Mouse (Mus musculus) small intestine, adult 2 months (tissue): ENCODE data around the gene Gnao1. TPM values are rescaled to one million over a fixed set of nuclear protein-coding genes. Genes with fewer than 3 reads are reported as not detected.

ENCODE experiments used
- H3K27ac ChIP-seq: fragments of 200-500 bp; 2 replicates; pipeline ENCODE4 v1.5.1; 2012; ENCODE audit warnings: low read depth, low read length, control low read depth, inconsistent platforms; ENCODE audit not compliant: insufficient read depth
- H3K27me3 ChIP-seq: fragments of 200-500 bp; 2 replicates; pipeline ENCODE4 v1.6.1; 2012; ENCODE audit warnings: mild to moderate bottlenecking, moderate library complexity, low read length, inconsistent platforms; ENCODE audit not compliant: control insufficient read depth, insufficient read depth
- H3K36me3 ChIP-seq: fragments of 200-500 bp; 2 replicates; pipeline ENCODE4 v1.6.1; 2012; ENCODE audit warnings: mild to moderate bottlenecking, low read length, control low read depth, inconsistent platforms; ENCODE audit not compliant: control insufficient read depth, insufficient read depth
- H3K4me1 ChIP-seq: fragments of 200-500 bp; 2 replicates; pipeline ENCODE4 v1.6.1; 2012; ENCODE audit warnings: low read length, inconsistent platforms, mixed read lengths; ENCODE audit not compliant: control insufficient read depth, insufficient read depth, insufficient read length
- H3K4me3 ChIP-seq: fragments of 200-500 bp; 2 replicates; pipeline ENCODE4 v1.5.1; 2012; ENCODE audit warnings: low read depth, mild to moderate bottlenecking, control low read depth, inconsistent platforms, low read length, moderate library complexity
- CTCF ChIP-seq: fragments of 200-500 bp; IDR thresholded peaks from 2 replicates; pipeline ENCODE4 v1.5.1; 2012; ENCODE audit warnings: low read depth, mild to moderate bottlenecking, control low read depth, inconsistent platforms, low read length, moderate library complexity, mixed read lengths; ENCODE audit not compliant: insufficient replicate concordance, insufficient read length; ENCODE audit errors: extremely low read depth
- POLR2A ChIP-seq: fragments of 200-500 bp; IDR thresholded peaks from 2 replicates; pipeline ENCODE4 v1.6.1; 2012; ENCODE audit warnings: low read depth, mild to moderate bottlenecking, control low read depth, inconsistent platforms, low read length, moderate library complexity
- WGBS: fragments of 180-500 bp; shearing (Covaris S2); methylation state at CpG from one replicate; pipeline ENCODE4 v1.1.7; 2018; 5-methylcytosine and 5-hydroxymethylcytosine counted together
- polyA plus RNA-seq: library from polyadenylated mRNA; depleted of rRNA; stranded (reverse); fragments of >200 nt; gene quantifications from 2 replicates; pipeline ENCODE4 v1.2.3, GENCODE M21; 2012

Gnao1 gene
- polyA plus RNA-seq, 1 experiment: 13.6 TPM

- H3K27ac ChIP-seq: no peak overlapping the region
- H3K27me3 ChIP-seq: peaks cover 40% of the 10 kb centered on the region
- 14% methylated on average over 35 of the region's 35 CpGs for WGBS
- TF ChIP-seq POLR2A (no peak), CTCF (no peak)
- no peaks in the 10 kb centered on the region for H3K36me3 ChIP-seq
- peaks cover 10% of the 10 kb centered on the region for H3K4me1 ChIP-seq
- H3K4me3 ChIP-seq: peak overlapping the region; percentile 49
These were observed 3.0 kb downstream of the Gnao1 start for GRCm38 (mm10) chr8:93812566-93813404.

GRCm38 (mm10) chr8:93813405-93813761 is 3.6 kb downstream of the Gnao1 start:
- Histone ChIP-seq H3K4me3 (peak overlapping the region; percentile 49), H3K4me1 (peaks cover 10% of the 10 kb centered on the region), H3K27me3 (peaks cover 40% of the 10 kb centered on the region), H3K27ac (no peak overlapping the region), H3K36me3 (no peaks in the 10 kb centered on the region)
- WGBS: 2% methylated on average over 26 of the region's 26 CpGs
- TF ChIP-seq CTCF (no peak), POLR2A (no peak)

DNA sequence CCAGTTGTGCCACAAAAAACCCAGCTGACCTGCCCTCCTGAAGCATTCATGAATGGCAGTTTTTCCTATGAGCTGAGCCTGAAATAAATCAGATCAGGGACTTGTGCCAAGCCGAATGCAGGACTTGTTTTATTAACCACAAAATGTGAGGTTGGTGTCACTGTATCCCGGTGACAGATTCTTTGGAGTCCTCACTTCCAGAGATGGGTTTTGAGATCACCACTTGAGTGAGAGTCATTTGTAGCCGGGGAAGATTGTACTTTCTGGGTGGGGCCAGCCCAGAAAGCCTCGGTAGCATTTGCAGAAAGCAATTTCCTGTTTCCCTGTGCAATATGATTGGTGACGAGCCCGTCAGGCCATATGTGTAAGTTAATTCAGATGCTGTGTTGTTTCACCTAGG is 4.5 kb downstream of the Gnao1 start:
- 38% methylated on average over 6 of the region's 6 CpGs for WGBS
- Histone ChIP-seq H3K4me1 (peaks cover 10% of the 10 kb centered on the region), H3K27ac (no peak overlapping the region), H3K27me3 (peaks cover 40% of the 10 kb centered on the region), H3K36me3 (no peaks in the 10 kb centered on the region), H3K4me3 (no peak overlapping the region)
- TF ChIP-seq CTCF (no peak), POLR2A (no peak)

DNA sequence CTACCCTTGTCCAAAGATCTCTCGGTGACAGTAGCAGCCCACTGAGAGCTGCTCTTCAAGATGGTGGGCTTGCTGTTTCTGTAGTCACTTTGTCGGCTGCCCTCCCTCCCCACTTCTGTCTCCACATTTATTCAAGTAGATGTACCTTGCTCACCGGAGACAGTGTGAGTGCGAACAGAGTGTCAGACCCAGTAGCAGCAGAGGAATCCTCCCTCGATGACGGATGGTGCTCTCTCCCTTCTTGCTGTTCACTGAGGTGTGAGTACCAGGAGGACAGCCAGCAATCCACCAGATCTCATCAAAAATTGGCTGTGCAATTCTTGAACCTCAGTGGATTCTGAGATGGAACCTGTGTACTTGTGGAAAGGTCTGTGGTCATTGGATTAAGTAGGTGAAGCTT is 6.5 kb downstream of the Gnao1 start:
- Histone ChIP-seq H3K27ac (no peak overlapping the region), H3K27me3 (peaks cover 29% of the 10 kb centered on the region), H3K36me3 (no peaks in the 10 kb centered on the region), H3K4me1 (peaks cover 7% of the 10 kb centered on the region), H3K4me3 (no peak overlapping the region)
- WGBS: 79% methylated on average over 6 of the region's 6 CpGs
- TF ChIP-seq CTCF (no peak), POLR2A (no peak)

- Histone ChIP-seq H3K4me3 (no peak overlapping the region), H3K27ac (no peak overlapping the region), H3K4me1 (peaks cover 4% of the 10 kb centered on the region), H3K27me3 (peaks cover 19% of the 10 kb centered on the region), H3K36me3 (no peaks in the 10 kb centered on the region)
- WGBS: 66% methylated on average over 1 of the region's 1 CpGs
- TF ChIP-seq POLR2A: no peak
- no peak for TF ChIP-seq CTCF
These were observed 7.6 kb downstream of the Gnao1 start for GRCm38 (mm10) chr8:93817366-93817765.

DNA sequence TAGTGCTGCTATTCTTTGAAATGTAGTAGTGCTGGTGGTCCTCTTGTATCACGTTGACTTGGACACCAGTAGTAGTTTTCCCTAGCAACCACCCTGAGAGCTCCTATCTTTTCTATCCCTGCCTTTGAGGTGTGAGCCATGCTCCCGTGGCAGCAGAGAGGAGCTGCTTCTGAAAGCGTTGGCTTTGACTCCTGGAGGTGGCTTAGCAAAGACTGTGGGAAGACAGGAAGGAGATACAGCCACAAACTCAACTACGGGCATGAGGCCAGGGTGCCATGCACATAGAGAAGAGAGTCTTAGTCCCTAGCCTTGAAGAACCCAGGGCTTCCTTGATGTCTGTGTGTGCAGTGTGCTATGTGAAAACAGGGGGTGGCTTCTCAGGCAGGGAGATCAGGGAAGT is 10.2 kb downstream of the Gnao1 start:
- no peaks in the 10 kb centered on the region for H3K4me1 ChIP-seq
- TF ChIP-seq POLR2A (no peak), CTCF (no peak)
- WGBS: 75% methylated on average over 4 of the region's 4 CpGs

DNA sequence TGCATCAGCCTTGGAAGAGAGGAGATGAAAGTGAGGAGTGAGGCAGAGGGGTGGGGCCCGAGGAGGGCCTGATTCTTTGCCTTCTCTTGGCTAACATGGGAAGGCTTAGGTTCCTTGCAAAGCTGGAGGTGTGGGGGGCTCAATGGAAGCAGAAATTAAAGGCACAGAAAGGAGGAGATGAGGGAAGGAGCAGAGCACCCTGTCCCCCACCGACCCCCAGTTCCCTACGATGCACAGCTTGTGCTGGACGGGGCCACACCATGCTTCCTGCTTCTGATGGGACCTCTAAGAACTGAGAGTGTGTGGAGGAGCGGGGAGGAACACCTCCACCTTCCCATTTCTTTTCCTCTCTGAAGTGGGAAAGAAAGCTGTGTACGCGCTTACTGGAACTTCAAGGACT is 11.6 kb downstream of the Gnao1 start:
- no peaks in the 10 kb centered on the region for H3K27me3 ChIP-seq
- no peaks in the 10 kb centered on the region for H3K36me3 ChIP-seq
- WGBS: 88% methylated on average over 7 of the region's 7 CpGs
- H3K27ac ChIP-seq: no peak overlapping the region
- no peak for TF ChIP-seq CTCF
- TF ChIP-seq POLR2A: no peak
- H3K4me1 ChIP-seq: no peaks in the 10 kb centered on the region
- H3K4me3 ChIP-seq: no peak overlapping the region

More for the DNA sequence above, 10.2 kb downstream of the Gnao1 start:
- Histone ChIP-seq H3K4me3 (no peak overlapping the region), H3K27me3 (0 out of 2 replicates have a peak, but pooled peaks cover under 1% of the 10 kb centered on the region), H3K36me3 (no peaks in the 10 kb centered on the region), H3K27ac (no peak overlapping the region)

- Histone ChIP-seq H3K27ac (no peak overlapping the region), H3K27me3 (no peaks in the 10 kb centered on the region), H3K4me1 (no peaks in the 10 kb centered on the region), H3K36me3 (no peaks in the 10 kb centered on the region), H3K4me3 (no peak overlapping the region)
- WGBS: 17% methylated on average over 4 of the region's 4 CpGs
- TF ChIP-seq CTCF (no peak), POLR2A (no peak)
These were observed 15.6 kb downstream of the Gnao1 start for GRCm38 (mm10) chr8:93825317-93825716.
